Mouse (Mus musculus) right cerebral cortex, postnatal 25 days (tissue): ENCODE measurements around the gene Spin2d.
"Not testable (repeated sequence)": the region's sequence is repeated elsewhere in the genome, so short reads cannot be mapped to it uniquely, and the experiment has no call there.

Source experiments
- DNase-seq: peaks from one replicate; pipeline ENCODE4 v3.0.0; 2022

The Spin2d gene

DNA sequence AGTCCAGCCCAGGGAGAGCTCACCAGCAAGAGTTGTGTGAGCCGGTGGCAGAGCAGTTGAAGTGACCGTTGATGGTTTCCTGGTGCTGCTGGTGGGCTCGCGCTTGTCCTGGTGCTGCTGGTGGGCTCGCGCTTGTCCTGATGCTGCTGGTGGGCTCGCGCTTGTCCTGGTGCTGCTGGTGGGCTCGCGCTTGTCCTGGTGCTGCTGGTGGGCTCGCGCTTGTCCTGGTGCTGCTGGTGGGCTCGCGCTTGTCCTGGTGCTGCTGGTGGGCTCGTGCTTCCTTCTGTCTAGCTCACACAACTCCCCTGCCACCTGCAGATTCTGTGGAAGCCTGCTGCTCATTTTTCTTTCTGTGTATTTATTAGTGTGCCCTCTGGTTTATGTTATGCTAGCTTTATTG, at the start of gene Spin2d:
Gene Spin2d (minus strand): TSS at position 101 of the 400 bp plus-strand sequence.
- not testable (repeated sequence) for DNase-seq

DNA sequence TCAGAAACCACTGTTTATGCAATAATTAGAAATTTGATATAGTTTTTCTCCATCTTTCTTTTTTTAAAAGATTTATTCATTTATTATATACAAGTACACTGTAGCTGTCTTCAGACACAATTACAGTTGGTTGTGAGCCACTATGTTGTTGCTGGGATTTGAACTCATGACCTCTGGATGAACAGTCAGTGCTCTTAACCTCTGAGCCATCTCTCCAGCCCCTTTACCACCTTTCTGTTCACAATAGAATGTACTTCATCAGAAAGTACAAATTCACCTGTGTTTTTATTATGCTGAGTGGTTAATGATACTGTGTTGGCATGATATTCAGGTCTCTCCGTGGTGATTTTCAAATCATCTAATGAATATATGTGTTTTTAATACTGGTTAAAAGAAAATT, 48.6 kb upstream of the Spin2d start:
- DNase-seq = no peak

DNA sequence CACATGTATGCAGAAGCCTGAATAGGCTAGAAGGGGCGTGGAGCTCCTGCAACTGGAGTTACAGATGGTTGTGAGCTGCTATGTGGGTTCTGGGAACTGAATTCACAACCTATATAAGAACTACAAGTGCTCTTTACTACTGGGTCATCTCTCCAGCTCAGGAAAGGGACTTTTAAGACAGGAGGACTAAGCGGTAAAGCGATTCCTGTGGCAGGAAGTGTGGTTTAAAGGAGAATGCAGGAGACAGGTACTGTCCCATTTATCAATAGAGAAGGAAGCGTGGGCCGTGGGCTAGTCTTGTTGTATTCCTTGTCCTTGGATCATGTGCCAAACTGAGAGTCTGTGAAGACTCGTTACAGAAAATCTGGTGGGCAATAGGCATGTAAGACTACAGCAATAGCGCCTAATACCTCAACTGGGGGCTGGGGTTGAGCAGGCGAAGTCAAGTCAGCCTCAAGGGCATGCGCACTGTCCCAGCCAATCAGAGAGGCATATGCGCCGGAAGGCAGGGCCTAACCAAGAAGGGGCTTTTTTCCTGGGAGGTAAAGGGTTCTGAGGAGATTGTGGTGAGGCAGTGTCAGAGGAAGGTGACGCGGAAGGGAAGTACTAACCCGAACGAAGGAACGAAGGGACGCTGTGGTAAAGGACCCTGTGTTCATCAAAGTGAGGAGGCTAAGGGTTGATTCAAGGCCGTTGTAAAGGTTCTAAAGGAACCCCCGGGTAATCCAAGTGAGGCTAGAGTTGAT, 37.2 kb upstream of the Spin2d start, which contains the start of gene Xlr4b:
Gene Xlr4b (plus strand): TSS at position 515 of the 746 bp plus-strand sequence.
- DNase-seq = not testable (repeated sequence)

DNA sequence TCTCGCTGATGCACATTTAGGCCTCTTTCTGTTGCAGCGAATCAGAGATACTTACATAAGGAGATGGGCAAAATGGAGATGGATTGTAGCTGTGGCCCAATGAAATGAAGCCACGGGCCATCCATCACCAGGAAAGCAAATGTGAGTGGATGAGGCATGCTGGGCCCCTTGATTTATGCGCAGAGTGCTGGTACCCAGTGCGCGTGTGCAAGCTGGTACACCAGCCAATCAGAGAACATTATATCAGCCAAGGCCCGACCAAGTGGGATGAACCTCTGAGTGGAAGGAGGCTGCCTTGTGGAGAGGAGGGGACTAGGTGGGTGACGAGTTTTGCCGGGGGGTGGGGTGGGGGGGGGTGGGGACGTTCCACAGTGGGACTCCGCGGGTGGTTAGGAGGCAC, 15.1 kb upstream of the Spin2d start, which contains the start of gene Xlr3b:
Gene Xlr3b (plus strand): TSS at position 274 of the 400 bp plus-strand sequence.
- DNase-seq = peak; percentile 5

DNA sequence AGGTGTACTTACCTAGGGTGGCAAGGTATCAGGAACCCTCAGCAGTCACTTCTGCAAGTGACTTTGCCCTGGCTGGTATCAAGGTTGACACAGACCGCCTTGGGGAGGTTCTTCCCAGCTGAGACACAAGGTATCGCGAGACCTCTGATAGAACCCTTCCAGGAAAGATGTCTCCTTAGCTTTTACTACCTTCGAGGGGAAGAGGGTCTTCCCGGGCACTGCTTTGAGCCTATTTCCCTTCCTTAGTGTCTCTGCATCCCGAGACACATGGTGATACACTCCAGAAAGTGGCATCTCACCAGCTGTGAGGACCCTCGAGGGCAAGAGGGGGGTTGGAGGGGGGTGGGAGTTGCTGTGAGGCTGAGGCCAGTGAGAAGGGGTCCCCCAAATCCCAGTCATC, 27.4 kb downstream of the Spin2d start, which contains the start of gene DXBay18:
Gene DXBay18 (minus strand): TSS at position 101 of the 400 bp plus-strand sequence.
- DNase-seq = not testable (repeated sequence)

DNA sequence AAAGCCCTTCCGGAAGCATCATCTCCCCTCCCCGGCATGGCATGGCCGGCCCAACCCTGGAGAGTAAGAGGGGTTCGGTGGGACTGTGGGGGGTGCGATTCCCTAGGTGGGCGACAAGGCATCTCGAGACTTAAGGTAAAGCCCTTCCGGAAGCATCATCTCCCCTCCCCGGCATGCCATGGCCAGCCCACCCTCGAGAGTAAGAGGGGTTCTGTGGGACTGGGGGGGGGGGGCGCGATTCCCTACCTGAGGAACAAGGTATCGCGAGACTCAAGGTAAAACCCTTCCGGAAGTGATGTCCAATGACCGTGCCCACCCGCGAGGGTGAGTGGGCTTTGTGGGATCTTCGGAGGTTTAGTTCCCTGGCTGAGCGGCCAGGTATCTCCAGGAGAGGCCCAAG, 28.3 kb downstream of the Spin2d start, which contains the start of gene Xlr5b:
Gene Xlr5b (plus strand): TSS at position 301 of the 400 bp plus-strand sequence.
- DNase-seq = not testable (repeated sequence)

DNA sequence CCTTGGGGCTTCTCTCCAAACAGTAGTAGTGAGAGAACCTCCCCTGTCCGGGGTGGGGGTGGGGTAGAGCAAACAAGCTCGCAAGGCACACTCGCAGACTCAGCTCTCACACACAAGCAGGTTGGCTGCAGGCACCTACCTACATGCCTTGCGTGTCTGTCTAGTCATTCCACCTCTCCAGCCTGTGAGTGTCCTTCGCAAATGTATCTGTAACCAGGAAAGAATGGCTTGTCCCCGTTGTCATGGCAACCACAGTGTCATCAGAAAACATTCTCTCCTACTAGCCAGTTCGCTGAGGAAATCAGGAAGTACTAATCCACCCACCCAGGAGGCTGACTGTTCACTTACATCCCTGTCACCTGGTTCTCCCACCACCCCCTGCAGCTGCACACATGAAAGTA, 33.6 kb downstream of the Spin2d start:
- not testable (repeated sequence) for DNase-seq
